Mouse (Mus musculus) small intestine, adult 2 months (tissue): ENCODE measurements around the gene Mdga1.

Experiments
- CTCF ChIP-seq: fragments of 200-500 bp; IDR thresholded peaks from 2 replicates; pipeline ENCODE4 v1.5.1; 2012; ENCODE audit warnings: low read depth, mild to moderate bottlenecking, control low read depth, inconsistent platforms, low read length, moderate library complexity, mixed read lengths; ENCODE audit not compliant: insufficient replicate concordance, insufficient read length; ENCODE audit errors: extremely low read depth
- POLR2A ChIP-seq: fragments of 200-500 bp; IDR thresholded peaks from 2 replicates; pipeline ENCODE4 v1.6.1; 2012; ENCODE audit warnings: low read depth, mild to moderate bottlenecking, control low read depth, inconsistent platforms, low read length, moderate library complexity

DNA sequence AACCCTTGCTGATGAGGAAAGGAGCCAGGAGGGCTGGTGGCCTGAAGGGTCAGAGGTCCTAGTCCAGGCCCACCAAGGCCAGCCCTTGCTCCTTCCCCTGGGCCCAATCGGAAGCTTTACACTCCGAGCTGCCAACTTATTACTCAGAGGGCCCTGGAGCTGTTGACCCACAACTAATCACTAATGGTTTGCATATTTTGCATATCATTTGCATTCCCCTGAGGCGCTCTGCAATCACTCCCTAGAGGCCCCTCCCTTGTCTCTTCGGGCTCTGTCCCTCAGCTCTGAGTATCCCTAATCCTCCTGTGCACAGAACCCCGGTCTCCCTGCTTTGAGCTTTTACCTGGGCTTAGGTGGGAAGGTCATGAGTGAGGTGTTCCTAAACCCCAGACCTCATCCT, 4.4 kb downstream of the Mdga1 start:
- TF ChIP-seq CTCF: no peak
- no peak for TF ChIP-seq POLR2A
